Mouse (Mus musculus) retina, postnatal 1 day (tissue): ENCODE data around the gene 4833420G17Rik.
"Not testable (repeated sequence)": the region's sequence is repeated elsewhere in the genome, so short reads cannot be mapped to it uniquely, and the experiment has no call there.

Source experiments
- DNase-seq: peaks from one replicate; pipeline ENCODE4 v3.0.0-alpha.2; 2012

Gene 4833420G17Rik

GRCm38 (mm10) chr13:119462596-119463560 lies at the start of gene 4833420G17Rik:
Gene 4833420G17Rik, plus strand, starts transcription at chr13:119462768.
- peak; percentile 96 for DNase-seq

- no peak for DNase-seq
Measured at GRCm38 (mm10) chr13:119413026-119413425, 49.5 kb upstream of the 4833420G17Rik start.

GRCm38 (mm10) chr13:119418479-119418878 lies 44.1 kb upstream of the 4833420G17Rik start:
- DNase-seq: no peak

- DNase-seq: no peak
Measured at GRCm38 (mm10) chr13:119430164-119430563, 32.4 kb upstream of the 4833420G17Rik start.

GRCm38 (mm10) chr13:119432041-119432440 lies 30.5 kb upstream of the 4833420G17Rik start:
- DNase-seq: no peak

DNA sequence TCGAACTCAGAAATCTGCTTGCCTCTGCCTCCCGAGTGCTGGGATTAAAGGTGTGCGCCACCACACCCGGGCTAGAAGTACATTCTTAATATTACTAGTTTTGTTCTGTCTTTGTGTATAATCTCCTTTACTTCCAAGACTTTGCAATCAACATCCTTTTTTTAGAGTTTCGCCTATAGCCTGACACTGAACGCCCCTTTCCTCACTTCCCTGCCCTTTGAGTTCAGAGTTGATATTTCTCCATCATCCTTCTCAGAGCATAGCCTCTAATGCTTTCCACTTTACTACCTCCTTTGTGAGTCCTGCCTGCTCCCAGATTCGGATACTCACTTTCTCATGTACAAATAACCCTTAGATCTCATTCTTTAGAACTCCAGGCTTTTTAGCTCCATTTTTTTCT lies 28.2 kb upstream of the 4833420G17Rik start:
- DNase-seq: no peak

GRCm38 (mm10) chr13:119442244-119442643 lies 20.3 kb upstream of the 4833420G17Rik start:
- DNase-seq: no peak

DNA sequence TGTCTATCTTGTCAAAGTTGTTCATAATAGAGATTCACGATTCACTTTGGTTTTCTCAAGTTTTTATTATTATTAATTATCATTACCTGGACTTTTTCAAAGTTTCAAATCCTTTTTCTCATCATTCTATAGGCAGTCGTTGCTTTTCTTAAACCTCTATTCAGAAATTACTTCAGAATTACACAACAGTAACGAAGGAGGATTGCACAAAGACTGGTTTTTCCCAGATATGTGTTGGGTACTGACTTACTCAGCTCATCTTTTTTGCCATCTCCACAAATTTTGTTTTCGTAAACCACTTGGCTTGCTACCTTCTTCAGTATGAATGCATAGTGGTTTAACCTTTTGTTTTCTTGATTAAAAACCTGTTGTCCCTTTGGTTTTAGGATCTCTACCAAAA lies 9.0 kb upstream of the 4833420G17Rik start:
- DNase-seq: no peak

- no peak for DNase-seq
Measured at GRCm38 (mm10) chr13:119455082-119455481, 7.5 kb upstream of the 4833420G17Rik start.

GRCm38 (mm10) chr13:119456342-119456741 lies 6.2 kb upstream of the 4833420G17Rik start:
- DNase-seq: no peak

- no peak for DNase-seq
Measured at GRCm38 (mm10) chr13:119461900-119462595, 520 bp upstream of the 4833420G17Rik start.

GRCm38 (mm10) chr13:119476631-119477030 lies 14.1 kb downstream of the 4833420G17Rik start:
- DNase-seq: peak; percentile 55

GRCm38 (mm10) chr13:119477789-119478188 lies 15.2 kb downstream of the 4833420G17Rik start:
- DNase-seq: no peak

GRCm38 (mm10) chr13:119487354-119487753 lies 24.8 kb downstream of the 4833420G17Rik start:
- DNase-seq: no peak

- peak; percentile 93 for DNase-seq
Measured at GRCm38 (mm10) chr13:119487880-119488580, 25.5 kb downstream of the 4833420G17Rik start, which contains the start of the genes Tmem267 and 3110070M22Rik. Gene Tmem267, plus strand, starts transcription at chr13:119488039. Gene 3110070M22Rik, minus strand, starts transcription at chr13:119488383.

DNA sequence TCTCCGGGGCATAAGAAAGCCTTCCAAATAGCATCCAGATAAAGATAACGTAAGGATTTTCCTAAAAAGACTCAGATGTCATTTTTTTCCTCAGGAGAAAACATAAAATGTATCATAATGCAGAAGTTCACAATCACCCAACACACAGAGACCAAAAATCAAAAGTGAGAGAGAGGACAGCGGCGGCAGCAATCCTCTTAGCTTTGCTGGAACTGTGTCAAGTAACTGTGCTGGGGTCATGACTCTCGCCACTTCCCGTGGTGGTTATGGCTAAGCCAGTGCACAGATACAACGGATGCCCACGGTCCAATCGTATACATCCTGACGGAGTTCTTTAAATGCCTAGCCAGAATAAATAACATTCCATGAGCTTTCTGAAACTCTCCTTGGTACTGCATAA lies 29.5 kb downstream of the 4833420G17Rik start:
- DNase-seq: not testable (repeated sequence)

- DNase-seq: not testable (repeated sequence)
Measured at GRCm38 (mm10) chr13:119494938-119495337, 32.4 kb downstream of the 4833420G17Rik start.
